Mouse (Mus musculus) hindbrain, postnatal 0 days (tissue): ENCODE data around the gene Tut4. TPM values are rescaled to one million over a fixed set of nuclear protein-coding genes. Genes with fewer than 3 reads are reported as not detected.

Source experiments
- ATAC-seq: fragments of 200-750 bp; cut with Nextera tagmentation; 2 replicates; pipeline ENCODE4 v1.8.0; 2017; ENCODE audit warnings: mild to moderate bottlenecking, moderate TSS enrichment, moderate library complexity
- DNase-seq: peaks from one replicate; pipeline ENCODE4 v3.0.0-alpha.2; 2015; ENCODE audit warnings: low spot score
- H3K27ac ChIP-seq: fragments of 300-500 bp; sonication (generic); 2 replicates; pipeline ENCODE4 v1.5.1; 2014; ENCODE audit warnings: mild to moderate bottlenecking
- H3K27me3 ChIP-seq: fragments of 300-500 bp; sonication (generic); 2 replicates; pipeline ENCODE4 v1.6.1; 2014; ENCODE audit warnings: low read length, mixed read lengths; ENCODE audit not compliant: insufficient read depth
- H3K36me3 ChIP-seq: fragments of 300-500 bp; sonication (generic); 2 replicates; pipeline ENCODE4 v1.6.1; 2014; ENCODE audit warnings: low read length, mixed read lengths; ENCODE audit not compliant: insufficient read depth
- H3K4me1 ChIP-seq: fragments of 300-500 bp; sonication (generic); 2 replicates; pipeline ENCODE4 v1.6.1; 2014; ENCODE audit warnings: antibody characterized with exemption, low read length, mixed read lengths; ENCODE audit not compliant: insufficient read depth
- H3K4me2 ChIP-seq: fragments of 300-500 bp; sonication (generic); 2 replicates; pipeline ENCODE4 v1.6.1; 2014; ENCODE audit warnings: low read depth, mild to moderate bottlenecking, low read length, moderate library complexity, mixed read lengths
- H3K4me3 ChIP-seq: fragments of 300-500 bp; sonication (generic); 2 replicates; pipeline ENCODE4 v1.5.1; 2014; ENCODE audit warnings: low read length
- H3K9ac ChIP-seq: fragments of 300-500 bp; sonication (generic); replicated peaks from 2 replicates; pipeline ENCODE4 v1.6.1; 2014; ENCODE audit warnings: mild to moderate bottlenecking, low read length, moderate library complexity, mixed read lengths
- H3K9me3 ChIP-seq: fragments of 300-500 bp; sonication (generic); 2 replicates; pipeline ENCODE4 v1.6.1; 2016; ENCODE audit warnings: low read length, mixed read lengths
- CTCF ChIP-seq: IDR thresholded peaks from 2 replicates; pipeline ENCODE4 v1.5.1; 2016; ENCODE audit warnings: antibody characterized with exemption, control low read depth, low read depth
- WGBS: fragments of 180-500 bp; shearing (Covaris S2); extraction: QIAGEN DNeasy Blood & Tissue Kit; methylation state at CpG from one replicate; pipeline ENCODE4 v1.1.7; 2014; 5-methylcytosine and 5-hydroxymethylcytosine counted together
- polyA plus RNA-seq: library from polyadenylated mRNA; unstranded; fragments of >200 nt; fragmentation: Nextera tagmentation; extraction: Ambion mirVana; gene quantifications from 2 replicates; pipeline ENCODE4 v1.2.1, GENCODE M21; 2015
- total RNA-seq: library from RNA; depleted of rRNA; stranded (reverse); fragments of >200 nt; gene quantifications from 2 replicates; pipeline ENCODE4 v1.2.3, GENCODE M21; 2014

Tut4 gene
- total and polyA plus RNA-seq, 2 experiments from 2014 or later: 40.4 to 50.4 TPM

GRCm38 (mm10) chr4:108456028-108456427 is 3.2 kb upstream of the Tut4 start:
- WGBS: 78% methylated on average over 2 of the region's 2 CpGs
- no peak overlapping the region for H3K9ac ChIP-seq
- H3K9me3 ChIP-seq: no peaks in the 10 kb centered on the region
- H3K4me2 ChIP-seq: no peak overlapping the region
- no peaks in the 10 kb centered on the region for H3K27me3 ChIP-seq
- H3K4me1 ChIP-seq: peaks cover 6% of the 10 kb centered on the region; the same call in 1 of the 2 replicates
- ATAC-seq: no peak
- H3K27ac ChIP-seq: no peak overlapping the region
- H3K36me3 ChIP-seq: no peaks in the 10 kb centered on the region
- no peak overlapping the region for H3K4me3 ChIP-seq
- TF ChIP-seq CTCF: no peak
- no peak for DNase-seq

- ATAC-seq (no peak), DNase-seq (peak; percentile 5)
- H3K4me1 ChIP-seq: peaks cover 6% of the 10 kb centered on the region; the same call in 1 of the 2 replicates
- peak overlapping the region; percentile 98 for H3K27ac ChIP-seq
- TF ChIP-seq CTCF: no peak
- H3K4me2 ChIP-seq: peak overlapping the region; percentile 73
- H3K9ac ChIP-seq: peak overlapping the region; percentile 87
- no peaks in the 10 kb centered on the region for H3K27me3 ChIP-seq
- H3K4me3 ChIP-seq: peak overlapping the region; percentile 96
- H3K36me3 ChIP-seq: no peaks in the 10 kb centered on the region
- 30% methylated on average over 5 of the region's 5 CpGs for WGBS
- no peaks in the 10 kb centered on the region for H3K9me3 ChIP-seq
Measured at GRCm38 (mm10) chr4:108458201-108458741, 955 bp upstream of the Tut4 start.

- H3K27me3 ChIP-seq: no peaks in the 10 kb centered on the region
- ATAC-seq: peak; percentile 52
- H3K4me2 ChIP-seq: peak overlapping the region; percentile 73
- H3K9ac ChIP-seq: peak overlapping the region; percentile 87
- under 1% methylated on average over 59 of the region's 59 CpGs for WGBS
- peak; percentile 46 for TF ChIP-seq CTCF
- H3K9me3 ChIP-seq: no peaks in the 10 kb centered on the region
- DNase-seq: peak; percentile 61
- peaks cover 6% of the 10 kb centered on the region; the same call in 1 of the 2 replicates for H3K4me1 ChIP-seq
- no peaks in the 10 kb centered on the region for H3K36me3 ChIP-seq
- H3K4me3 ChIP-seq: peak overlapping the region; percentile 96
- H3K27ac ChIP-seq: peak overlapping the region; percentile 98
Measured at GRCm38 (mm10) chr4:108460156-108460923, 1.1 kb downstream of the Tut4 start.

DNA sequence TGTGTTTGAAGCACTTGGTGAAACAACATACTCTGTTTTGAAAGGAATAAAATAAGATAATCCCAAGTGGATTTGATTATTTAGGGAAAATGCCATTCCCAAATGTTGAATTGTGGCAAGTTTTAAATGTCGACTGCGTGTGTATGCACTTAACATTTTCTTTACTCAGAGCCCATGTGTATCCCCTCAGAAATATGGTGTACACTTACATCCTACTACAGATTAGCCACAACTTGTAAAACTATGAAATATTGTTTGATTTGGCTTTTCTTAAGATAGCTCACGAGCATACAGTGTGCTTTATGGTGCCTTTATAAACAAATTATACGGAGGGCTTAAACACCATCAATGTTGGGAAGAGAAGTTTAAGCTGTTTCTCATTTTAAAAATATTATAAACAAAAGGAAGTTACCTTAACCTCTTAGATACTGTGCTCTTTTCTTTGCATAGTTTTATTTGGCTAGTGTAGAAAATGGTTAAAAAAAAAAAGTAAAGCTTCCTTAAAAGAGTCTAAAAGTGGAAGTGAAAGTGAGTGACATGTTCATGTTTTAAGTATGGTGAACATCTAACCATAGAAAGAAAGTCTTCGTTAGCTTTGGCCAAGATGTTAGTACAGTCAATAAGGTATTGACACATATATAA is 2.2 kb downstream of the Tut4 start:
- Histone ChIP-seq H3K27me3 (no peaks in the 10 kb centered on the region), H3K4me1 (peaks cover 6% of the 10 kb centered on the region; the same call in 1 of the 2 replicates), H3K36me3 (no peaks in the 10 kb centered on the region), H3K27ac (no peak overlapping the region), H3K9me3 (no peaks in the 10 kb centered on the region), H3K4me3 (peak overlapping the region; percentile 96), H3K9ac (peak overlapping the region; percentile 87; the same call in 1 of the 2 replicates), H3K4me2 (peak overlapping the region; percentile 73)
- ATAC-seq: no peak
- TF ChIP-seq CTCF: no peak
- no peak for DNase-seq
- WGBS: 61% methylated on average over 5 of the region's 5 CpGs

GRCm38 (mm10) chr4:108473586-108473985 is 14.4 kb downstream of the Tut4 start:
- no peak overlapping the region for H3K4me2 ChIP-seq
- H3K27ac ChIP-seq: no peak overlapping the region
- H3K4me3 ChIP-seq: no peak overlapping the region
- no peak overlapping the region for H3K9ac ChIP-seq
- H3K27me3 ChIP-seq: no peaks in the 10 kb centered on the region
- H3K36me3 ChIP-seq: no peaks in the 10 kb centered on the region
- no peaks in the 10 kb centered on the region for H3K4me1 ChIP-seq
- no peak for TF ChIP-seq CTCF
- H3K9me3 ChIP-seq: no peaks in the 10 kb centered on the region
- DNase-seq (no peak), ATAC-seq (no peak)
- 92% methylated on average over 2 of the region's 2 CpGs for WGBS

- no peaks in the 10 kb centered on the region for H3K4me1 ChIP-seq
- no peak overlapping the region for H3K9ac ChIP-seq
- H3K36me3 ChIP-seq: peaks cover 14% of the 10 kb centered on the region; the same call in 1 of the 2 replicates
- H3K4me2 ChIP-seq: no peak overlapping the region
- no peak for TF ChIP-seq CTCF
- H3K9me3 ChIP-seq: no peaks in the 10 kb centered on the region
- no peak overlapping the region for H3K4me3 ChIP-seq
- DNase-seq: no peak
- H3K27ac ChIP-seq: no peak overlapping the region
- no peaks in the 10 kb centered on the region for H3K27me3 ChIP-seq
- no peak for ATAC-seq
Measured at GRCm38 (mm10) chr4:108482776-108483175, 23.6 kb downstream of the Tut4 start.

DNA sequence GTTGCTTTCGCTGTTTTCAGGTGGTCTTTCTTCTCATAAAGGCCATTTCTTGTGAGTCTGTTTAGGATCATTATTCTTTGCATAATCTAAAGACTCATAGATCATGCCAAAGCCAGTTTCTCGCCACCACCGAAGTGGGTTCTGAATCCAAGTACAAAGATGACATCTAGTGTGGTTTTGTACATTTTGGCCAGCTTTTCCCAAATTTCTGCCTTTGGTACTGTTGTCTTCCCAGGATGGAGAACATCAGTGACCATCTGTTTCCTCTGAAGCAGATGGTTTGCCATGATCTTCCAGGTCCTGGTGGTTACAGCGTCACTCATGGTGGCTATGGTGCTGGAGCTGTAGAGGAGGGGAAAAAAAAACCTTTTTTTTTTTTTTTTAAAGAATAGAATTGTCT is 25.0 kb downstream of the Tut4 start:
- WGBS: 83% methylated on average over 4 of the region's 4 CpGs
- H3K27ac ChIP-seq: no peak overlapping the region
- no peak for ATAC-seq
- no peak overlapping the region for H3K4me3 ChIP-seq
- H3K4me1 ChIP-seq: no peaks in the 10 kb centered on the region
- no peak for DNase-seq
- H3K9me3 ChIP-seq: no peaks in the 10 kb centered on the region
- H3K27me3 ChIP-seq: no peaks in the 10 kb centered on the region
- no peak overlapping the region for H3K4me2 ChIP-seq
- H3K36me3 ChIP-seq: peaks cover 12% of the 10 kb centered on the region; the same call in 1 of the 2 replicates
- no peak overlapping the region for H3K9ac ChIP-seq
- no peak for TF ChIP-seq CTCF
